Mouse (Mus musculus) neural tube, embryonic 12.5 days (tissue): ENCODE data around the gene Hist1h3g. TPM values are rescaled to one million over a fixed set of nuclear protein-coding genes. Genes with fewer than 3 reads are reported as not detected.
"Not testable (repeated sequence)": the region's sequence is repeated elsewhere in the genome, so short reads cannot be mapped to it uniquely, and the experiment has no call there.

Experiments
- ATAC-seq: fragments of 200-750 bp; cut with Nextera tagmentation; 2 replicates; pipeline ENCODE4 v1.8.0; 2017; ENCODE audit warnings: low read depth, mild to moderate bottlenecking, moderate TSS enrichment, moderate library complexity; ENCODE audit not compliant: low FRiP score
- H3K27ac ChIP-seq: fragments of 300-500 bp; sonication (generic); 2 replicates; pipeline ENCODE4 v1.5.1; 2016
- H3K27me3 ChIP-seq: fragments of 300-500 bp; sonication (generic); replicated peaks from 2 replicates; pipeline ENCODE4 v1.6.1; 2016; ENCODE audit warnings: mild to moderate bottlenecking
- H3K36me3 ChIP-seq: fragments of 300-500 bp; sonication (generic); 2 replicates; pipeline ENCODE4 v1.6.1; 2016; ENCODE audit warnings: mild to moderate bottlenecking
- H3K4me1 ChIP-seq: fragments of 300-500 bp; sonication (generic); 2 replicates; pipeline ENCODE4 v1.6.1; 2016
- H3K4me2 ChIP-seq: fragments of 300-500 bp; sonication (generic); replicated peaks from 2 replicates; pipeline ENCODE4 v1.6.1; 2016; ENCODE audit warnings: mild to moderate bottlenecking
- H3K4me3 ChIP-seq: fragments of 300-500 bp; sonication (generic); 2 replicates; pipeline ENCODE4 v1.5.1; 2016
- H3K9ac ChIP-seq: fragments of 300-500 bp; sonication (generic); 2 replicates; pipeline ENCODE4 v1.6.1; 2016; ENCODE audit warnings: mild to moderate bottlenecking
- H3K9me3 ChIP-seq: fragments of 300-500 bp; sonication (generic); 2 replicates; pipeline ENCODE4 v1.6.1; 2016; ENCODE audit warnings: mild to moderate bottlenecking
- WGBS: fragments of 180-500 bp; shearing (Covaris S2); methylation state at CpG from one replicate; pipeline ENCODE4 v1.1.7; 2016; 5-methylcytosine and 5-hydroxymethylcytosine counted together
- polyA plus RNA-seq: library from polyadenylated mRNA; unstranded; fragments of >200 nt; fragmentation: Nextera tagmentation; extraction: Ambion mirVana; gene quantifications from 2 replicates; pipeline ENCODE4 v1.2.1, GENCODE M21; 2016

Hist1h3g gene
- polyA plus RNA-seq, 1 experiment from 2014 or later, result 3.0 TPM

GRCm38 (mm10) chr13:23554393-23554792, 19.2 kb downstream of the Hist1h3g start:
- H3K27me3 ChIP-seq, result no peaks in the 10 kb centered on the region
- H3K9ac ChIP-seq, result peak overlapping the region; percentile 86; the same call in 1 of the 2 replicates
- H3K36me3 ChIP-seq, result no peaks in the 10 kb centered on the region
- no peaks in the 10 kb centered on the region for H3K9me3 ChIP-seq
- H3K27ac ChIP-seq, result no peak overlapping the region
- peaks cover 12% of the 10 kb centered on the region; the same call in 1 of the 2 replicates for H3K4me1 ChIP-seq
- H3K4me3 ChIP-seq, result peak overlapping the region; percentile 57
- 23% methylated on average over 9 of the region's 9 CpGs for WGBS
- H3K4me2 ChIP-seq, result peak overlapping the region; percentile 98
- no peak for ATAC-seq

GRCm38 (mm10) chr13:23554925-23555838, 20.0 kb downstream of the Hist1h3g start:
- H3K4me3 ChIP-seq, result peak overlapping the region; percentile 57
- H3K36me3 ChIP-seq, result no peaks in the 10 kb centered on the region
- no peaks in the 10 kb centered on the region for H3K9me3 ChIP-seq
- H3K4me1 ChIP-seq, result peaks cover 12% of the 10 kb centered on the region; the same call in 1 of the 2 replicates
- peak; percentile 88 for ATAC-seq
- peak overlapping the region; percentile 98 for H3K4me2 ChIP-seq
- H3K27ac ChIP-seq, result peak overlapping the region; percentile 92
- peak overlapping the region; percentile 86 for H3K9ac ChIP-seq
- under 1% methylated on average over 54 of the region's 54 CpGs for WGBS
- H3K27me3 ChIP-seq, result no peaks in the 10 kb centered on the region

GRCm38 (mm10) chr13:23555839-23556416, 20.7 kb downstream of the Hist1h3g start:
- peak overlapping the region; percentile 92 for H3K27ac ChIP-seq
- no peaks in the 10 kb centered on the region for H3K36me3 ChIP-seq
- no peaks in the 10 kb centered on the region for H3K27me3 ChIP-seq
- H3K4me2 ChIP-seq, result peak overlapping the region; percentile 98
- H3K9ac ChIP-seq, result peak overlapping the region; percentile 86
- peak; percentile 59 for ATAC-seq
- under 1% methylated on average over 18 of the region's 18 CpGs for WGBS
- H3K4me3 ChIP-seq, result peak overlapping the region; percentile 57
- no peaks in the 10 kb centered on the region for H3K9me3 ChIP-seq
- H3K4me1 ChIP-seq, result peaks cover 7% of the 10 kb centered on the region; the same call in 1 of the 2 replicates

GRCm38 (mm10) chr13:23556906-23557305, 21.7 kb downstream of the Hist1h3g start:
- Histone ChIP-seq H3K4me2 (peak overlapping the region; percentile 98; the same call in 1 of the 2 replicates), H3K36me3 (no peaks in the 10 kb centered on the region), H3K9me3 (no peaks in the 10 kb centered on the region), H3K27ac (no peak overlapping the region), H3K9ac (no peak overlapping the region), H3K4me3 (no peak overlapping the region), H3K27me3 (no peaks in the 10 kb centered on the region), H3K4me1 (peaks cover 5% of the 10 kb centered on the region; the same call in 1 of the 2 replicates)
- ATAC-seq, result no peak
- 76% methylated on average over 3 of the region's 3 CpGs for WGBS

GRCm38 (mm10) chr13:23560699-23561098, 25.5 kb downstream of the Hist1h3g start:
- H3K4me2 ChIP-seq, result peak overlapping the region; percentile 27; the same call in 1 of the 2 replicates
- H3K9ac ChIP-seq, ATAC-seq, H3K36me3 ChIP-seq, H3K4me3 ChIP-seq, H3K27ac ChIP-seq, H3K9me3 ChIP-seq, H3K4me1 ChIP-seq, H3K27me3 ChIP-seq: not testable (repeated sequence)
- 20% methylated on average over 2 of the region's 2 CpGs for WGBS

GRCm38 (mm10) chr13:23561531-23561882, 26.3 kb downstream of the Hist1h3g start:
- not testable (repeated sequence) for ATAC-seq, H3K27me3 ChIP-seq, H3K4me1 ChIP-seq, H3K36me3 ChIP-seq, H3K9me3 ChIP-seq
- 0% methylated on average over 2 of the region's 5 CpGs for WGBS
- Histone ChIP-seq H3K9ac (peak overlapping the region; percentile 56; the same call in 1 of the 2 replicates), H3K4me3 (peak overlapping the region; percentile 41), H3K27ac (0 out of 2 replicates have a peak overlapping the region, but pooled peaks have one; percentile 82), H3K4me2 (peak overlapping the region; percentile 67)

- H3K9me3 ChIP-seq, H3K4me1 ChIP-seq, H3K27me3 ChIP-seq, H3K36me3 ChIP-seq: not testable (repeated sequence)
- Histone ChIP-seq H3K4me2 (peak within 1 kb of the TSS; percentile 67), H3K9ac (peak within 1 kb of the TSS; percentile 56), H3K4me3 (peak within 1 kb of the TSS; percentile 41), H3K27ac (peak within 1 kb of the TSS; percentile 92)
- ATAC-seq, result peak; percentile 98
- WGBS, result under 1% methylated on average over 65 of the region's 67 CpGs
Measured at GRCm38 (mm10) chr13:23561883-23562659, 26.8 kb downstream of the Hist1h3g start, which contains the start of gene Hist1h3e. Gene Hist1h3e, minus strand, starts transcription at chr13:23562369.

GRCm38 (mm10) chr13:23562699-23563462, 27.7 kb downstream of the Hist1h3g start:
- no peaks in the 10 kb centered on the region for H3K27me3 ChIP-seq
- peak overlapping the region; percentile 92 for H3K27ac ChIP-seq
- H3K9me3 ChIP-seq, result no peaks in the 10 kb centered on the region
- ATAC-seq, result peak; percentile 65
- peak overlapping the region; percentile 41 for H3K4me3 ChIP-seq
- peak overlapping the region; percentile 50 for H3K9ac ChIP-seq
- peak overlapping the region; percentile 67 for H3K4me2 ChIP-seq
- WGBS, result 4% methylated on average over 18 of the region's 18 CpGs
- H3K36me3 ChIP-seq, result no peaks in the 10 kb centered on the region
- no peaks in the 10 kb centered on the region for H3K4me1 ChIP-seq

GRCm38 (mm10) chr13:23564482-23564881, 29.3 kb downstream of the Hist1h3g start:
- Histone ChIP-seq H3K9me3 (no peaks in the 10 kb centered on the region), H3K27ac (no peak overlapping the region), H3K4me2 (no peak overlapping the region), H3K27me3 (no peaks in the 10 kb centered on the region), H3K9ac (no peak overlapping the region), H3K4me1 (no peaks in the 10 kb centered on the region), H3K36me3 (no peaks in the 10 kb centered on the region), H3K4me3 (no peak overlapping the region)
- no peak for ATAC-seq
- WGBS, result 92% methylated on average over 2 of the region's 2 CpGs

- peak overlapping the region; percentile 72 for H3K4me2 ChIP-seq
Measured at GRCm38 (mm10) chr13:23570261-23571021, 35.2 kb downstream of the Hist1h3g start.

More at GRCm38 (mm10) chr13:23570261-23571021, 35.2 kb downstream of the Hist1h3g start:
- H3K27me3 ChIP-seq, H3K36me3 ChIP-seq, H3K9me3 ChIP-seq: not testable (repeated sequence)
- Histone ChIP-seq H3K27ac (peak overlapping the region; percentile 85), H3K9ac (peak overlapping the region; percentile 40; the same call in 1 of the 2 replicates), H3K4me1 (peaks cover 18% of the 10 kb centered on the region), H3K4me3 (peak overlapping the region; percentile 34)
- WGBS, result 2% methylated on average over 29 of the region's 41 CpGs
- peak; percentile 18 for ATAC-seq
